Mouse (Mus musculus) C2C12 (cell line): Measurements from ENCODE around the gene Sh3bp1.
"Not testable (repeated sequence)": the region's sequence is repeated elsewhere in the genome, so short reads cannot be mapped to it uniquely, and the experiment has no call there.

Source experiments
- CEBPB ChIP-seq: IDR thresholded peaks from one replicate; pipeline ENCODE4 v1.6.1; 2011; ENCODE audit warnings: low read depth, mild to moderate bottlenecking, control low read depth, moderate library complexity
- CTCF ChIP-seq: IDR thresholded peaks from one replicate; pipeline ENCODE4 v1.5.1; 2011; ENCODE audit not compliant: control insufficient read depth, insufficient read depth, insufficient read length

GRCm38 (mm10) chr15:78878792-78879516 lies 20.6 kb upstream of the Sh3bp1 start:
- TF ChIP-seq CTCF, CEBPB: not testable (repeated sequence)
